Mouse (Mus musculus) A20 (cell line): ENCODE measurements around the gene Arhgef2.

Experiments
- DNase-seq: peaks from one replicate; pipeline ENCODE4 v3.0.0-alpha.2; 2011; ENCODE audit warnings: low read depth, low spot score

The Arhgef2 gene

GRCm38 (mm10) chr3:88620992-88621536 is 15.3 kb downstream of the Arhgef2 start:
- peak; percentile 92 for DNase-seq

- peak; percentile 73 for DNase-seq
Measured at GRCm38 (mm10) chr3:88621537-88622112, 15.9 kb downstream of the Arhgef2 start.

DNA sequence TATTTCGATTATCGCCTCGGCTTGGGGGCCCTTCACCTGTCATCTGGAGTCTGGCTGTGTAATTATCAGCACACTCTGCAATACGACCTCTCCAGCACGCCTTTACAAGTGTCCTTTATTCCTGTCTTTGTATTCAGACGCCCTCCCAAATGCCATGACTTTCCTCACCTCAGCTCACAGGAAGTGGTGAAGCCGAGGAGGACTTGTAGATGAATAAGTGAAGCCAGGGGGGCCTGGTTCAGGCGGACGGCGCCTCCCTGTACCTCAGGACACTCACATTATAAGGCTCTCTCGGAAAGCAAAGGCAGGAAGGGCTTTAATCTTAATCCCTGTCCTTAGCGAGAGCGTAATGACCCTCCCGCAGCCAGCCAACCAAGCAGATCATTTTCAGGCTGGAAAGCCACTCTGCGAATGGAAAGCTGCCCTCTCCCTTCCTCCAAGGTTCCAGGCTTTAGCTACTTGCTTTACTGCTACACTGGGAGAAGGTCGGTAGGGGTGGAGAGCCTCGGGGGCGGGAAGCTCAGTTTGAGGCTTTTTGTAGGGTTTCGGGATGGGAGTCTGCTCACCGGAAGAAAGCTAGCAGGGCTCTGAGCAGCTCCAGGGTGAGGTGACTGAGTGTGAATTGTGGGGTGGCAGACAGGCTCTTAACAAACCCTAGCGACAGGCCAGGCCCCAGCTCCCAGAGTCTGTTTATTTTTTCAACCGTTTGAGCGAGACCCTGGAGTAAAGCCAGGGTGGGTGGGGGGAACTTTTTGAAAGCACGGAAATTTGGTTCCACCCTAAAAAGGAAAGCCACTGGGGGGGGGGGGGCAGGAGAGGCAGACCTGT is 16.6 kb downstream of the Arhgef2 start:
- DNase-seq = peak; percentile 59

- no peak for DNase-seq
Measured at GRCm38 (mm10) chr3:88622941-88623345, 17.2 kb downstream of the Arhgef2 start.

DNA sequence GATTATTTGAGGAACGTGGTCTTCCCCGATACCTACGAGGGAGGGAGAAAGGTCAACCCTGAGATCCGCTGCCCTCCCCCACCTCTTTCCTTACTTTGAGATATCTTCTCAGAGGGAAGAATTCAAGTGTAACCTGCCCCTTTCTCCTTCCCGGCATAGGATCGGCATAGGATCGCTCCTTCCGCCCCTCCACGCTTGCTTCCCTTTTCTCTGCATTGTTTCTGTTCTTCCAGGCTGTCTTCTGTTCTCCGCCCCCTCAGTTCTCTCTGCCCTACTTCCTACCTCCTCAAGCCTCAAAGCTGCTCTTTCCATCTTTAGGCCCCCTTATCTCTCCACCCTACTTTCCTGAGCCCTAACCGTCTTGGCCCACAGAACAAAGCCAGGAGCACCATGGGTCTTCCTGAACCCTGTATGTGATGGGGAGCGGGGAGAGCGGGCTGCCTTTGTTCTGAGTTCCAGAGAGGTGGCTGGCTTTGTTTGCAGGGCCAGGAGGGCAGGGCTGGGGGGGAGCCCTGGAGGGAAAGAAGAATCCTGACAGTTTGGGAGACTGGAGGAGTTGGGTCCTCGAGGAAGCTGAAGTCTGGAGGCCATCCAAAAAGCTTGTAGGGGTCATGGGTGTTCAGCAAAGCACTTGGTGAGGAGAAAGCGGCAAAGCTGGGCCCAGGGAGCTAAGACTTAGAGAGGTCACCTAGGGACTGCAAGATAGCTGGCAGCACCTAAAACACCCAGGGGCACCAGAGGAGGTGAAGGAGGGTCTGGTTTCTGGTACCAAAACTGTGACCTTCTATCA is 17.8 kb downstream of the Arhgef2 start:
- DNase-seq = no peak

DNA sequence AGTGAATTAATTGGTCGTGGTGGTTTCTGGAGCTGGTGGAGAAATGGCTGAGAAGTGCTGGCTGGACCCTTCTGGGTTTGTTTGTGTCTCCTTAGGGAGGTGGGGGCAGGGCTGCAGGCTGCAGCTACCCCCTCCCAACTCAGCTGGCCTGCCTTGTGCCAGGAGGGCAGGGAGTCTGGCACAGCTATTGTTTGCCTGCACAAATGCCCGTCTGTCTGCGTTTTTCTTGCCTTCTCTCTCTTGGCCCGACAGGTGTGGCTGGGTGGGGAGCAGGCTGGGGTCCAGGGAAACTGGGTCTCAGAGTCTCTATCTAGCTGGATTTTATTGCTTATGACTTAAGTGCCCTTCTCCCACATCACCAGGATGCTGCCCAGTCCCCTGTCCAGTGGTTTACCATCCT is 18.6 kb downstream of the Arhgef2 start:
- no peak for DNase-seq

DNA sequence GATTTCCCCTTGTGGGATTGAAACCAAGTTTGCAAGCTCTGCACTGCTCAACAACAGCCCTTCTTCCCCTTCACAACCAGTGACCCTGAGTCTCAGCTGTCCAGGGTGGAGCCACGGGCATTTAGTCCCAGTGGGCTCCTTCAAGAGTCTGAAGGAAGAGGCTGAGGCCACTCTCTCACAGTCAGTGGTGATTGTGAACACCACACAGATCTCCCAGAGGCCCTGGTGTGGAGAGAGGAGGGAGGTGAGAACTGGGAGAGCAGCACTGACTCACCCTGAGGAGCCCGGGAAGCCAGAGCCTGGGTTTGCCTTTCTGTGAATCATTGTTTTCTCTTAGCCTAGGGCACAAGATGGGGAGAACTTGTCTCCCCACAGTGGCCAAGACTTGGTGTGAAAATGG is 19.2 kb downstream of the Arhgef2 start:
- DNase-seq = no peak

DNA sequence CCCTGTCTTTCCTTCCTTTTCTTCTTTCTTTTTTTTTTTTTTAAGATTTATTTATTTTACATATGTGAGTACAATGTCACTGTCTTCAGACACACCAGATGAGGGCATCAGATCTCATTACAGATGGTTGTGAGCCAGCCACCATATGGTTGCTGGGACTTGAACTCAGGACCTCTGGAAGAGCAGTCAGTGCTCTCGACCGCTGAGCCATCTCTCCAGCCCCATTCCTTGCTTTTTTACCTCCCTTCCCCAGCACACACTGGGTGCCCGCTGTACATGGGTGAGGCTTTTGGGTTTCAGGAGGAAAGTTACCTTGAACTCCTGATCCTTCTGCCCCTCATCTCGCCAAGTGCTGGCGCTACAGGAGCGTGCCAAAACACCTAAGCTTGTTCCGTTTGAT is 19.8 kb downstream of the Arhgef2 start:
- DNase-seq = no peak

DNA sequence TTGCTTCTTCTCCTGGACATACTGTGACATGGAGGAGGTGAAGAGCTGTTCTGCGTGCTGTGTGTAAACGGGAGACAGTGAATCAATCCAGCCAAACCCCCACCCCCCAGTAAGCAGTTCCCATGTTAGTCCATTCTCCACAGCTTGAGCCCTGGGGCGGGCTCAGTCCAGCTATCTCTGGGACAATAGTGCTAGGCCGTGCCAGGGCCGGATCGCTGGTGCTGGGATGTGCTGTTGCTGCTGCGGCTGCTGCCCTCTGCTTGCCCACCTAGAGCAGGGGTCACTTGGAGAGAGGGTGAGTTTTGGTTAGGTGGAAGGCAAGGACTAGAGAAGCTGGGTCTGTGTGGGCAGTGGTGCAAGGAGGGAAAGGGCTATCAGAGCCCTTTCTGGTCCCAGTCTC is 20.6 kb downstream of the Arhgef2 start:
- no peak for DNase-seq

DNA sequence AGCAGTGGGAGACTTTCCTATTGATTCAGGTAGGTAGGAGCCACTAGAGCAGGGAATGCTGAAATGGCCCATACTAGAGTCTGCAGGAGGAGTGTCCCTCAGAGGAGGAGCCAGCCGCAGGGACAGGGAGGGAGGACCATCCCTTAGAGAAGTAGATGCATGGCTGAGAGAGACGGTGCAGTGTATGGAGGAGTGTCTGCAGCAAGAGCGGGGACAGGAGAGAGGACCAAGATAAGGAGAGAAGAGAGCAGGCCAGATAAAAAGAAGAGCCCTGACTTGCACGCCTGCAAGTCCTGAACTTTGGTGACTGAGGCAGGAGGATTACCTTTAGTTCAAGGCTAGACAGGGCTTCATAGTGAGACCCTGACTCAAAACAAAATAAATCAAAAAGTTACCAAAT is 21.3 kb downstream of the Arhgef2 start:
- DNase-seq = no peak

DNA sequence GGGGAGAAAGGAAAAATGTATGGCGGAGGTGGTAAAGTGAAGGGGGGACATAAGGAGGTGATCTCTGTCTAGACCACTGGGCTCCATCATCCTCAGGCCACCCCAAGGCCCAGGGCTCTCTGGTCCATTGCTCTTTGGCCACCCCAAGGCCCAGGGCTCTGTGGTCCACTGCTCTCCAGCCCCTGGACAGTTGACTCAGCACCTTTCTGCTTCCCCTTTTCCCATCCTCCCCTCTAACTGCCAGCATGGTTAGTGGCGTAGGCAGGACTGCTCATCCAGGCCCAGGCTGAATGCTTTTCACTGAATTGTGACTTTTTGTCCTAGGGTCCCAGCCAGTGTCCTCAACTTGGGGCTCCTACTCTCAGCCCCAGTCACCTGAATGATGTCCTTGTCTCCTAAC is 21.8 kb downstream of the Arhgef2 start:
- DNase-seq = no peak

- DNase-seq = no peak
Measured at GRCm38 (mm10) chr3:88628766-88629165, 23.0 kb downstream of the Arhgef2 start.

GRCm38 (mm10) chr3:88629244-88629643 is 23.5 kb downstream of the Arhgef2 start:
- DNase-seq = no peak

DNA sequence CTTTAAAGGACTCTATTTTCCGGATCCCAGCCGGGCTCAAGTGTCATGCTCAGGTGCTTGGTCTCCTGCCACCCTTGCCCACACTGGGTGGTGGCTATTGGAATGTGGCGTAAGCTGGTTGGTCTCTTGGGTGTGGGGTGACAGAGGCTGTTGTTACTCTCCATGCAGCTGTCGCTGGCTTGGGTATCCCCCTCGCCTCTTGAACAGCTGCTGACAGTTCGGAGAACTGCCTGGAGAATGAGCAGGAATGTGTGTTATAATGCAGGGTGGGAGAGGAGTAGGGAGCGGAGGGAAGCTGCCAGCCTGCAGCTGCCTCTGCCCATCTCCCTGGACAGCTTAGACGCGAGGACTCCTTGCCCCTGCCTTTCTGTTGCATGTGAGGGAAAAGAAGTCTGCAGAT is 24.3 kb downstream of the Arhgef2 start:
- no peak for DNase-seq

- no peak for DNase-seq
Measured at GRCm38 (mm10) chr3:88630849-88631341, 25.1 kb downstream of the Arhgef2 start.

- DNase-seq = no peak
Measured at GRCm38 (mm10) chr3:88631921-88632587, 26.3 kb downstream of the Arhgef2 start.

DNA sequence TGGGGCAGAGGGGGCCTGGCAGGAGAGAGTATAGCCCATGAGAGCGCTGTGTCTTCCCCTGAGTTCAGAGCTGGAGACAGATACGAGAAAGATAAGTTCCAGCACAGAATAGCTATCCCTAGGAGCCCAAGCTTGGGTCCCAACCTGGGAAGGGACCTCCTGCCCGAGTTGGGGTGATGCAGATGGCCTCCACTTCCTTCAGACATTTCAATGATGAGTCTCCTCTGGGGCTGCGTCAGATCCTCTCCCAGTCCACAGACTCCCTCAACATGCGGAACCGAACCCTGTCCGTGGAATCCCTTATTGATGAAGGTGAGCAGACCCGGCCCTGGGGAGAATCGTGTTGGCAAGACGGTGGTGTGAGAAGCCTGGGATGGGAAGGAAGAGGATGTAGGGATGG is 27.3 kb downstream of the Arhgef2 start:
- DNase-seq = no peak

DNA sequence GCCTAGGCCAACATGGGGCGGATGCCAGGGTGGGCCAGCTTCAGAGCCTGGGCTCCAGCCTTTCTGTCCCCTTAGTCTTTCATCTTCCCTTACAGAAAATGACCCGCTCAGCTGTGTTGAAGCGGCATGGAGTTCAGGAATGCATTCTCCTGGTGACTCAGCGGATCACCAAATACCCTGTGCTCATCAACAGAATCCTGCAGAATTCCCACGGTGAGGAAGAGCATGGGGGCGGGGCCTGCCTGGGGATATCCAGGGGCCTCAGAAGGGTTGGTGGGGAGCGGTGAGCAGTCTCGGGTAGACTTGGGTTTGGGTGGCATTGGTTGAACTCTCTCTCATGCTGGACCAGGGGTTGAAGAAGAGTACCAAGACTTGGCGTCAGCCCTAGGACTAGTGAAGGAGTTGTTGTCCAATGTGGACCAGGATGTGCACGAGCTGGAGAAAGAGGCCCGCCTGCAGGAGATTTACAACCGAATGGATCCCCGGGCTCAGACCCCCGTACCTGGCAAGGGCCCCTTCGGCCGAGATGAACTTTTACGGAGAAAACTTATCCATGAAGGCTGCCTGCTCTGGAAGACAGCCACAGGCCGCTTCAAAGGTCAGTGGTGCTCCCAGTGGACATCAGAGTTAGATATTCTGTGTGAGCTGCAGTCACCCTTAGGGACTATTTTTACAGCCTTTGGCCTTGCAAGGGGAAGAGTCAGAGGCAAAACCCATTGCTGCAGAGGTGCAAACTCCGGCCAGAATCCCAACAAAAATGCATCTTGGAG is 29.9 kb downstream of the Arhgef2 start:
- no peak for DNase-seq

GRCm38 (mm10) chr3:88636555-88636986 is 30.8 kb downstream of the Arhgef2 start:
- no peak for DNase-seq

DNA sequence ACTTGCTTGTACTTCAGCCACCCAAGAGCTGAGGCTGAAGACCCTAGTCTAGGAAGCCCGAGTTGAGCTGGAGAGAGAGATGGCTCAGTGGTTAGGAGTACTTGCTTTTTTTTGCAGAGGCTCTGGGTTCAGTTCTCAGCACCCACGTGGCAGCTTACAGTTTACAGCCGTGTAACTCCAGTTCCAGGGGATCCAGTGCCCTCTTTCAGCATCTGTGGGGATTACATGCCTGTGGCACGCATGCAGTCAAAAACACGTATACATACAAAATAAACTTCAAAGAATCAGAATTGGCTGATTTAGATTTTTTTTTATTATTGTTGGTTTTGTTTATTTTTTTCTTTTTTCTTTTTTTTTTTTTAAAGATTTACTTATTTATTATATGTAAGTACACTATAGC is 31.4 kb downstream of the Arhgef2 start:
- no peak for DNase-seq

DNA sequence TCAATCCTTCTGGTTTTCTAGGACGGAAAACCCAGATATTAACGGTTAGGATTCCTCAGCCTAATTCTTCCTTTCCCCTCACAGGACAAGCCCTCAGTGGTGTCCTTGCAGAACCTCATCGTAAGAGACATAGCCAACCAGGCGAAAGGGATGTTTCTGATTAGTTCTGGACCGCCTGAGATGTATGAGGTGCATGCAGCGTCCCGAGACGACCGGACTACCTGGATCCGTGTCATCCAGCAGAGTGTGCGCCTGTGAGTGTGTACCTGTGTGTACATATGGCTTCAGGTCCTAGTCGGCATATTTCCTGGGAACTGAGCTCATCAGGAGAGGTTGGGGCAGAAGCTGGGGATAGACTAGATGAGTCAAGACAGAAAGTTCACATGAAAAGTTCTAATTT is 33.5 kb downstream of the Arhgef2 start:
- DNase-seq = no peak
